Mouse (Mus musculus) hindbrain, embryonic 14.5 days (tissue): ENCODE data around the gene Gm1043. TPM values are rescaled to one million over a fixed set of nuclear protein-coding genes. Genes with fewer than 3 reads are reported as not detected.

Experiments
- ATAC-seq: fragments of 200-750 bp; cut with Nextera tagmentation; 2 replicates; pipeline ENCODE4 v1.8.0; 2017; ENCODE audit warnings: moderate number of reproducible peaks, mild to moderate bottlenecking, moderate TSS enrichment, moderate library complexity; ENCODE audit not compliant: low FRiP score
- DNase-seq: peaks from one replicate; pipeline ENCODE4 v3.0.0-alpha.2; 2015; ENCODE audit warnings: low spot score
- H3K27ac ChIP-seq: fragments of 300-500 bp; sonication (generic); 2 replicates; pipeline ENCODE4 v1.5.1; 2014; ENCODE audit warnings: mild to moderate bottlenecking, moderate library complexity
- H3K27me3 ChIP-seq: fragments of 300-500 bp; sonication (generic); 2 replicates; pipeline ENCODE4 v1.6.1; 2014; ENCODE audit warnings: mild to moderate bottlenecking, low read length, mixed read lengths; ENCODE audit not compliant: control insufficient read depth, insufficient read depth
- H3K36me3 ChIP-seq: fragments of 300-500 bp; sonication (generic); replicated peaks from 2 replicates; pipeline ENCODE4 v1.6.1; 2014; ENCODE audit not compliant: control insufficient read depth, insufficient read depth
- H3K4me1 ChIP-seq: fragments of 300-500 bp; sonication (generic); replicated peaks from 2 replicates; pipeline ENCODE4 v1.6.1; 2014; ENCODE audit warnings: antibody characterized with exemption, low read length, mixed read lengths; ENCODE audit not compliant: control insufficient read depth, insufficient read depth
- H3K4me2 ChIP-seq: fragments of 300-500 bp; sonication (generic); replicated peaks from 2 replicates; pipeline ENCODE4 v1.6.1; 2014; ENCODE audit warnings: mild to moderate bottlenecking, moderate library complexity
- H3K4me3 ChIP-seq: fragments of 300-500 bp; sonication (generic); replicated peaks from 2 replicates; pipeline ENCODE4 v1.5.1; 2014; ENCODE audit warnings: mild to moderate bottlenecking, low read length
- H3K9ac ChIP-seq: fragments of 300-500 bp; sonication (generic); 2 replicates; pipeline ENCODE4 v1.6.1; 2014
- H3K9me3 ChIP-seq: fragments of 300-500 bp; sonication (generic); 2 replicates; pipeline ENCODE4 v1.6.1; 2016; ENCODE audit warnings: low read length; ENCODE audit not compliant: control insufficient read depth
- WGBS: fragments of 180-500 bp; shearing (Covaris S2); extraction: QIAGEN DNeasy Blood & Tissue Kit; methylation state at CpG from one replicate; pipeline ENCODE4 v1.1.7; 2014; 5-methylcytosine and 5-hydroxymethylcytosine counted together
- polyA plus RNA-seq: library from polyadenylated mRNA; unstranded; fragments of >200 nt; fragmentation: Nextera tagmentation; extraction: Ambion mirVana; gene quantifications from 2 replicates; pipeline ENCODE4 v1.2.1, GENCODE M21; 2014

Gene Gm1043
- polyA plus RNA-seq, 1 experiment from 2014 or later, result 2.0 TPM

DNA sequence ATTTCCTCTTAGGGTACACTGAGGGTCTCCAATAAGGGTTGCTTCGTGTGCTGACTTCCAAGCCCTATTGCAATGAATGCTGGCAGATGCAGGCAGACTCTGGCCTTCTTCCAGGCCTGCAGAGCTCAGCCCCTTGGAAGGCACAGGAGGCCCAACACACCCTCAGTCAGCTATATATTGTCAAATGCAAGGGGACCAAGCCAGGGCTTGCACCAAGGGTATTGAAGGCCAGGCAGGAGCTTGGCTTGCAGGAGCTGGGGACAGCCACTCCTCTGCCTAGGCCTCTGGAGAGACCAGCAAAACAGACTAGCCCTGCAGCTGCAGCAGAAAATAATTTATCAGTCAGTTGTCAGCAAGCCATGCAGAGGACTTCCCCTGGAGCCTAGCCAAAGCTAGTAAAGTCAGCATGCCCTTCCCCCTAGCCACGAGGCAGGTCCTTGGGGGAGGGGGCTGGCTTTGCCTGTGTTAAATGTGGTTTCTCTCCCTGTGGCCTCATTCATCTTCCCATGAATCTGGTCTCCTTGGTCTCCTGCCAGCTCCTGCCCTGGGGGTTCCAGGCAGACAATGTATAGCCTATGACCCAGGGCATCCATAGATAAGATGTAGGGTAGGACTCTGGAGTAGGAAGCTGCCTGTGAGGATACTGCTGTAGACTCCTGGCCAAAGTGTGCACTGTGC, 113.0 kb downstream of the Gm1043 start:
- peak; percentile 58 for ATAC-seq
- WGBS, result 17% methylated on average over 2 of the region's 2 CpGs
- DNase-seq, result peak; percentile 71
- Histone ChIP-seq H3K27me3 (no peaks in the 10 kb centered on the region), H3K4me1 (peaks cover 46% of the 10 kb centered on the region), H3K9me3 (no peaks in the 10 kb centered on the region), H3K27ac (peak overlapping the region; percentile 10), H3K9ac (peak overlapping the region; percentile 4; the same call in 1 of the 2 replicates), H3K4me2 (no peak overlapping the region), H3K36me3 (no peaks in the 10 kb centered on the region), H3K4me3 (no peak overlapping the region)

DNA sequence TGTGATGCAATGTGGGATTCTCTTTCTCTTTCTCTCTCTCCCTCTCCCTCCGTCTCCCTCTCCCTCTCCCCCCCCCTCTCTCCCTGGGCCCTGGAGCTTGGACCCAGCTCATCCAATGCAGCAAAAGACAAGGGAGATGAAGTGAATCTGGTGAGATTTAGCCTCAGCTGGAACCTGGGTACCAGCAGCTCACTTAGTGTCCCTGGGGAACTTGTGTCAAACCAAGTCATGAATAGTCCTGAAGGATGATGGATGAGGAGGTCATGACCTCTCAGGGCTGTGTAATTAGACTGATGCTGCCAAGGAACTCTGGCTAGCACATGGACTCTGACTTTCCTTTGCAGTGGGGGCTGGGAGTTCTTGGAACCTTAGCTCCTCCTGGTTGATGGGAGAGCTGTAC, 117.1 kb downstream of the Gm1043 start:
- H3K9me3 ChIP-seq, result no peaks in the 10 kb centered on the region
- no peak overlapping the region for H3K4me2 ChIP-seq
- H3K4me3 ChIP-seq, result no peak overlapping the region
- H3K9ac ChIP-seq, result no peak overlapping the region
- no peaks in the 10 kb centered on the region for H3K27me3 ChIP-seq
- H3K4me1 ChIP-seq, result peaks cover 29% of the 10 kb centered on the region
- ATAC-seq (no peak), DNase-seq (no peak)
- WGBS, result 0% methylated on average over 1 of the region's 1 CpGs
- H3K27ac ChIP-seq, result no peak overlapping the region
- H3K36me3 ChIP-seq, result no peaks in the 10 kb centered on the region

DNA sequence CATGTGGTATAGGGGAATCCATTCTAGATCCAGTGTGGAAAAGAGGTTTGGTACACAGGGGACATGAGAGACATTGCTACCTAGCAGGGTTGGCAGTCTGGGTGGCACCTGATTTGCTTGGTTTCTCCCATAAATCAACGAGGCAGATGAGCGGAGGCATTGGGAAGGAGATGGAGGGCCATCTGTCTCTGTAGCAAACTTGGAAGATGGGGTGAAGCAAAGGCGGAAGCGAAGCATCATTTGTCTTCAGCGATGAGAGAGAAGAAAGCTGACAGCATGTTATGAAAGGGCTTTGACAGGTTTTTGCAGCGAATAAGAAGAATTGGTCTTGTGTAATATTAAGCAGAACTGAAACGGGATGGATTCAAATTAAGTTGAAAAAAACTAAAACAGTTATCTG, 119.7 kb downstream of the Gm1043 start:
- no peaks in the 10 kb centered on the region for H3K9me3 ChIP-seq
- peaks cover 15% of the 10 kb centered on the region for H3K4me1 ChIP-seq
- no peaks in the 10 kb centered on the region for H3K36me3 ChIP-seq
- H3K27ac ChIP-seq, result no peak overlapping the region
- no peak overlapping the region for H3K9ac ChIP-seq
- ATAC-seq, result no peak
- 70% methylated on average over 7 of the region's 7 CpGs for WGBS
- H3K27me3 ChIP-seq, result no peaks in the 10 kb centered on the region
- H3K4me3 ChIP-seq, result no peak overlapping the region
- no peak for DNase-seq
- H3K4me2 ChIP-seq, result no peak overlapping the region

DNA sequence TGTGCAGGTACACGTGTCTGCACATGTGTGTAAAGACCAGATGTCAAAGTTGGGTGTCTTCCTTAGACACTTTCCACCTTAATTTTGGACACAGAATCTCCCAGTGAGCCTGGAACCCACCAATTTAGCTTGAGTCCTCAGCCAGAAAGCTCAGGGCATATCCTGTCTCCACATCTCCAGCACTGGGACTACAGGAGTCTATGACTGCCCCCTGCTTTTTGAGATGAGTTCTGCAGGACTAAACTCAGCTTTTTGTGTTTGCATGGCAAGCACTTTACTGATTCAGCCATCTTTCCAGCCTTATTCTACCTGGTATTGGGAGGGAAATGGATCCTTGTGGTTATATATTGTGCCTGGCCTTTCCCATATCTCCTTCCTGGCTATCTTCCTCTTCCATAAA, 120.2 kb downstream of the Gm1043 start:
- no peak overlapping the region for H3K4me3 ChIP-seq
- H3K9ac ChIP-seq, result no peak overlapping the region
- peaks cover 15% of the 10 kb centered on the region for H3K4me1 ChIP-seq
- H3K9me3 ChIP-seq, result no peaks in the 10 kb centered on the region
- no peaks in the 10 kb centered on the region for H3K36me3 ChIP-seq
- 82% methylated on average over 1 of the region's 1 CpGs for WGBS
- H3K27me3 ChIP-seq, result no peaks in the 10 kb centered on the region
- no peak overlapping the region for H3K4me2 ChIP-seq
- DNase-seq (no peak), ATAC-seq (no peak)
- no peak overlapping the region for H3K27ac ChIP-seq

DNA sequence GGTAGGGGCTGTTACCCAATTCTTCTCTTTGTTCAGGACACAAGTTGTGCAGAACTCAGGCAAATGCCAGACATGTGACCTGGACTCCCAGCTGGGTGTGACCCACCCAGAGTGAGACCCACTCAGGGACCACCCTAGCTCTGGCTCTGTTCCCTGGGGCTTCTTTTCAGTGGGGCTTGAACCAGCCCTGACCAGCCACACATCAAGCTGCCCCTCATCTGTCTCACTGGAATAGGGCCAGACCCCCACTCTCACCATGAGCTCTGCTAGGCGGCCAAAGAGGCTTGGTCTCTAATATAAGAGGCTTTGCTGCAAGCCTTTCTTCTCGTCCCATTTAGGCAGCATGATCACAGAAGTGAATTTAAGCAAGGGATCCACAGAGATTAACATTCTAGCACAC, 121.2 kb downstream of the Gm1043 start:
- H3K27ac ChIP-seq, result no peak overlapping the region
- no peaks in the 10 kb centered on the region for H3K36me3 ChIP-seq
- no peak overlapping the region for H3K4me3 ChIP-seq
- H3K27me3 ChIP-seq, result no peaks in the 10 kb centered on the region
- ATAC-seq (0 out of 2 replicates have a peak, but pooled peaks have one; percentile 42), DNase-seq (no peak)
- H3K9ac ChIP-seq, result no peak overlapping the region
- 73% methylated on average over 2 of the region's 2 CpGs for WGBS
- H3K4me1 ChIP-seq, result peaks cover 15% of the 10 kb centered on the region
- H3K9me3 ChIP-seq, result no peaks in the 10 kb centered on the region
- H3K4me2 ChIP-seq, result no peak overlapping the region

DNA sequence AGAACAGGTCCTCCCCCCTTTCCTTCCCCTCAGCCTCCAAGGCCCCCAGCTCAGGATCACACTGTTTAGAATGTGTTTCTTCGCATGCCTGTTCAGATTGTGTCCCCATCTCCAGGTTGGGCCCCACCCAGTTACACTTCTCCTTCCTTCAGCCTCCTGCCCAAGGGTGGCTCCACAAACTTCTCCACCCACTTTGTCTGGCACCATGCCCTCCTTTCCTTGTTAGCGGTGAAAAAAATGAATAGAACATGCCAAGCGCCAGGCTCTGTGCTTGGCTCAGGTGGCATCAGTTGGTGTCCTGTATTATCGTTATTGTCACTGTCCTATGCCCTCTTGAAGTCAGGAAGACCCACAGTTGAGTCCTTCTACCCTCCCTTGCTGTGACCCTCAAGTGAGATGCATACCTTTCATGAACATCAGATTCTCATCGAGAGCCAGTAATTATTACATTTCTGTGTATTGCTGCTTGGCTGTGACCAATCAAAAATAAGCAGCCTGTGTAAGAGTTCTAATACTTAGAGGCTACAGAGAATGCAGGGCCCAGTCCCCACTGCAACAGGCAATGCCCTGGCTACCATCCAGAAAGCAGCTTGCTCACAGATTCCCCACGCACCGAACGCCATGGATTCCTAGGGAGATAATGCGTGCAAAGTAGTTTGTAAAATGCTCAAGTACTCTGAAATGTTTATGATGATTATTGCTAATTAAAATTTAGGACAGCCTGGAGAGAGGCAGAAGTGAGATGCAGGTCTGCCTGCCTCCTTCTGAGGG, 128.0 kb downstream of the Gm1043 start:
- H3K27me3 ChIP-seq, result no peaks in the 10 kb centered on the region
- H3K4me1 ChIP-seq, result peaks cover 21% of the 10 kb centered on the region
- H3K9ac ChIP-seq, result no peak overlapping the region
- no peaks in the 10 kb centered on the region for H3K9me3 ChIP-seq
- H3K4me2 ChIP-seq, result no peak overlapping the region
- no peak for ATAC-seq
- no peak overlapping the region for H3K27ac ChIP-seq
- H3K36me3 ChIP-seq, result no peaks in the 10 kb centered on the region
- no peak for DNase-seq
- whole genome bisulfite sequencing, result 75% methylated on average over 9 of the region's 9 CpGs
- H3K4me3 ChIP-seq, result no peak overlapping the region

DNA sequence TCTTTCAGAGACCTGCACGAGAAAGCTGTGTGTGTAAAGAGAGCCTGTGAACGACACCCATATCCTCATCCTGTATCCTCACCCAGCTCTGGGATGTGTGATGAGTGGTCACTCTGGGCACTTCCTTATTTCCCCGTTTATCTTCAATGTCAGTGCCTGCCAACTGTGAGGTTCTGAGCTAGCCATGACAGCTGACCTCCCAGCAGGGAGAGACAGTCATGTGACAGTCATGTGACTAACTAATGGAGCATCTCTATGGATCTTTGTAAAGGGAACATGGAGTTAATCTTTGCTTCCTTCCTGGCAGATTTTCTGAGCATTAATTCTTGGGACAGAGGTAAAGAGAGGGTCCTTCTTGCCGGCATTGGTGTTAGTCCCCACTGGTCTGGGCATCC, 128.5 kb downstream of the Gm1043 start:
- no peak overlapping the region for H3K4me3 ChIP-seq
- no peaks in the 10 kb centered on the region for H3K9me3 ChIP-seq
- 76% methylated on average over 4 of the region's 4 CpGs for WGBS
- H3K4me1 ChIP-seq, result peaks cover 21% of the 10 kb centered on the region
- ATAC-seq (no peak), DNase-seq (no peak)
- no peak overlapping the region for H3K4me2 ChIP-seq
- no peaks in the 10 kb centered on the region for H3K27me3 ChIP-seq
- H3K27ac ChIP-seq, result no peak overlapping the region
- H3K36me3 ChIP-seq, result no peaks in the 10 kb centered on the region
- H3K9ac ChIP-seq, result no peak overlapping the region

DNA sequence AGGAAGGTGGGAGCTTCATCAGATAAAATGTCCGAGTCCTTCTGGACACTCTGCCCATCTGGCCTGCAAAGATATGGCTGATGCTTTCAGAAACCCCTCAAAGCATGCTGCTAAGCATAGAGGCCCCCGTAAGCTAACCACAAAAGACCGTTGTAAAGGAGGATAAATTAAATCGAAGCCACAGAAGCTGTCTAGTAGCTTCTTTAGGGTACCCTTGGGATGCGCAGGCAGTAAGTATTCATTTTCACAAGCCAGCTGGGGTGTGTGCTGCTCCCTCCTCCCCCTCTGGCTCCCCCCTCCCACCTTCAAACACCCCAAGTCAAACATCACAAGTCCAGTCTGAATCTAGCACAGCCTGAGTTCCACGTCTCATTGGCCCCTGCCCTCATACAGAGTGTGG, 129.4 kb downstream of the Gm1043 start:
- H3K27ac ChIP-seq, result no peak overlapping the region
- H3K27me3 ChIP-seq, result no peaks in the 10 kb centered on the region
- peak; percentile 17; the same call in 1 of the 2 replicates for ATAC-seq
- peaks cover 16% of the 10 kb centered on the region for H3K4me1 ChIP-seq
- H3K4me2 ChIP-seq, result no peak overlapping the region
- H3K4me3 ChIP-seq, result no peak overlapping the region
- no peaks in the 10 kb centered on the region for H3K36me3 ChIP-seq
- no peak overlapping the region for H3K9ac ChIP-seq
- WGBS, result 55% methylated on average over 6 of the region's 6 CpGs
- H3K9me3 ChIP-seq, result no peaks in the 10 kb centered on the region
- no peak for DNase-seq

DNA sequence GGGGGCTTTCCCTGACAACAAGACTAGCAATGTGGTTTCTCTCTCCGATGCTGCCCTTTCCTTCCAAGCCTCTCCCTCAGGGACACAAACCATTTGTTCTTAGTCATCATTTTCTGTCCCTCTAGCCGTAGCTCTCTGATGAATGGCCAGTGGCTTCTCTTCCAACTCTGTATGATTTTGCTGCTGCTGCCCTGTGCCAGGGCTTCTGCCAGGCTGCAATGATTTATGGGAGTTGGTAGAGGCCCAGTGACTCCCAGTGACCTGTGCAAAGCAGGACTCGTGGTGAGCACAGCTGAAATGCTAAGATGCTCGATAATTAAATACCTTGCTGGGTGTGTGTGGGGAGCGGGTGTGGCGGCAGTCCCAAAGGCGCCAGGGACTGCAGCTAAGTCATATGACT, 130.1 kb downstream of the Gm1043 start:
- H3K36me3 ChIP-seq, result no peaks in the 10 kb centered on the region
- no peak overlapping the region for H3K4me3 ChIP-seq
- H3K4me2 ChIP-seq, result no peak overlapping the region
- no peaks in the 10 kb centered on the region for H3K27me3 ChIP-seq
- peaks cover 15% of the 10 kb centered on the region for H3K4me1 ChIP-seq
- no peak overlapping the region for H3K27ac ChIP-seq
- H3K9ac ChIP-seq, result no peak overlapping the region
- DNase-seq (no peak), ATAC-seq (no peak)
- 69% methylated on average over 7 of the region's 7 CpGs for WGBS
- H3K9me3 ChIP-seq, result no peaks in the 10 kb centered on the region
